Mouse (Mus musculus) liver, postnatal 0 days (tissue): ENCODE measurements at regions not wholly inside any gene's neighbourhood (a gene's known extent, or its start where the extent isn't known, plus 50 kb on each side); places are given as distances from the start of the nearest gene placed in this dataset.

Source experiments
- CTCF ChIP-seq: sonication (generic); IDR thresholded peaks from 2 replicates; pipeline ENCODE4 v1.5.1; 2016; ENCODE audit warnings: antibody characterized with exemption, low read depth
- EP300 ChIP-seq: IDR thresholded peaks from 2 replicates; pipeline ENCODE4 v1.6.1; 2016; ENCODE audit warnings: antibody characterized with exemption, low read depth, mild to moderate bottlenecking

DNA sequence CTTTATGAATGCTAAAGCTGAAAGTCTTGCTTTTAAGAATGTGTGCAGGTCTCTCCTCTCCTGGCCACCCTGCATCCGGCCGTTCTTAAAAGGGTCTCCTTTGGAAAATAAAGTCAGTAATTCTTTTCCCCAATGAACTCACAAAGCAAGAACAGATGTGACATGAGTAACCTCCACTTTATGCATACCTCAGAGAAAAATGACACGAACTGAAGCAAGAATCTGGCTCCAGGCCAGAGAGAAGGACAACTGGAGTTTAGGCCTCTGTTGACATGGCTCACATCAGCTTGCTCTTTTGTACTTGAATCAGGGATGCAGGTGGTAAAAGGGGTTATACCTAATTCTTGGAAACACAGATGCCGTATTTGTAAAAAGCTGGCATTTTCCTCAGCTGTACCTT lies 368.0 kb upstream of the Pappa start:
- TF ChIP-seq EP300, result no peak
- no peak for TF ChIP-seq CTCF
